Mouse (Mus musculus) left cerebral cortex, adult 11 months (tissue): Measurements from ENCODE around the gene Elane.
"Not testable (repeated sequence)": the region's sequence is repeated elsewhere in the genome, so short reads cannot be mapped to it uniquely, and the experiment has no call there.

Source experiments
- DNase-seq: peaks from one replicate; pipeline ENCODE4 v3.0.0; 2022; ENCODE audit warnings: low spot score

Elane gene

GRCm38 (mm10) chr10:79883297-79884084, 2.6 kb upstream of the Elane start:
- DNase-seq: peak; percentile 74

- DNase-seq: no peak
Observed at GRCm38 (mm10) chr10:79884446-79884845, 1.6 kb upstream of the Elane start.

GRCm38 (mm10) chr10:79884938-79885337, 1.1 kb upstream of the Elane start:
- not testable (repeated sequence) for DNase-seq

GRCm38 (mm10) chr10:79886611-79887010, 564 bp downstream of the Elane start:
- DNase-seq: no peak

GRCm38 (mm10) chr10:79889386-79889785, 3.3 kb downstream of the Elane start:
- no peak for DNase-seq

- DNase-seq: no peak
Observed at GRCm38 (mm10) chr10:79890670-79891069, 4.6 kb downstream of the Elane start, which contains the start of gene Cfd. Gene Cfd (plus strand): TSS chr10:79890853.

- peak; percentile 70 for DNase-seq
Observed at GRCm38 (mm10) chr10:79892451-79893118, 6.5 kb downstream of the Elane start.

- DNase-seq: no peak
Observed at GRCm38 (mm10) chr10:79896306-79896705, 10.3 kb downstream of the Elane start.

GRCm38 (mm10) chr10:79896814-79897213, 10.8 kb downstream of the Elane start:
- no peak for DNase-seq

- no peak for DNase-seq
Observed at GRCm38 (mm10) chr10:79897316-79898245, 11.5 kb downstream of the Elane start.

GRCm38 (mm10) chr10:79900951-79901410, 14.9 kb downstream of the Elane start:
- peak; percentile 73 for DNase-seq

GRCm38 (mm10) chr10:79906712-79907111, 20.7 kb downstream of the Elane start:
- DNase-seq: no peak

- no peak for DNase-seq
Observed at GRCm38 (mm10) chr10:79907415-79907814, 21.4 kb downstream of the Elane start.

- peak; percentile 96 for DNase-seq
Observed at GRCm38 (mm10) chr10:79908167-79909091, 22.4 kb downstream of the Elane start, which contains the start of gene Med16. Gene Med16 (minus strand): TSS chr10:79908923.

- peak; percentile 79 for DNase-seq
Observed at GRCm38 (mm10) chr10:79909092-79909922, 23.3 kb downstream of the Elane start.

- DNase-seq: no peak
Observed at GRCm38 (mm10) chr10:79910556-79910955, 24.5 kb downstream of the Elane start, which contains the start of gene Gm26602. Gene Gm26602 (plus strand): TSS chr10:79910856.

GRCm38 (mm10) chr10:79912412-79912811, 26.4 kb downstream of the Elane start:
- no peak for DNase-seq

GRCm38 (mm10) chr10:79914131-79914947, 28.3 kb downstream of the Elane start:
- DNase-seq: no peak
